Mouse (Mus musculus): ENCODE measurements around the gene Gtf3c4. TPM values are rescaled to one million over a fixed set of nuclear protein-coding genes. Genes with fewer than 3 reads are reported as not detected.
A peak's percentile ranks its signal among the peaks of the same experiment; 100 is the strongest.

Gtf3c4 gene
- 66.3 and 84.2 TPM in 2 replicates for total RNA-seq (2014; rRNA removed)
- 13.7 and 15.0 TPM in 2 replicates for polyA plus RNA-seq (2015; fragmentation: Nextera tagmentation; extraction: Ambion mirVana)

DNA sequence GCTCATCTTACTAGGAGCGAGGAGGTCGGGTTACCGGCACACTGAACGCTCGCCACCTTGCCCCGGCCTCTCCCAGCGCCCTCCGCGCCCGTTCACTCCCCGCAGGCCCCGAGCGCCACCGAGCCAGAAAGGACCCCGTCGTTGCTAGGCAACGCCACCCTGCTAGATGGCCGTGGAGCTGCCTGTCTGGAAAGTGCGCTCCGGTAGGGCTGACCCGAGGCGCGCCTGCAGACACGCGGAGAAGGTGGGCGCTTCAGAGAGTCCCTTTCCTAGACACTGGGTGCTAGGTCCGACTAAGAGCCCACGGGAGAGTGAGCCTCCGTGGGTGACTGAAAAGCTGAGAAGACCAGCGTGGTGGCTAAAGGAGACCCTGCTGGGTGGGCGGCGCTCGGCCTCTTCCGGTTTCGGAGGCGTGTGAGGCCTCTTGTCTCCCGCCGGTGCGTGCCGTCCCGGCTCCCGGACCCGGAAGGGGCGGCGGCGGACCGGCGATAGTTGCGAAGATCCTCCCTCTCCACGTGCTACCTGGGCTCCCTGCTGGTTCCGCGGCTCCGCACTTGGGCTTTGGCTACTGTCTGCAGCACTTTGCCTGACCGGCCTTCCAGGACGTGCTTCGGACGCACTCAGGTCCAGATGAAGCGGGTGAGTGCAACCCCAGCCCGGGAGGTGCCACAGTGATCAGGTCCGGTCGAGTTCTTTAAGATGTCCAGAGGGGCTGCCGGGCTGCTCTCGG is at the start of gene Gtf3c4, which contains the start of gene Ddx31:
Gene Gtf3c4 (minus strand): TSS at position 139 of the 730 bp plus-strand sequence.
Gene Ddx31 (plus strand): TSS at position 185 of the 730 bp plus-strand sequence.
- TF ChIP-seq CTCF (IDR thresholded peaks at IDR 0.05): no peak
- peak within 1 kb of the TSS; percentile 94 for H3K4me3 ChIP-seq (ENCODE audit: low read depth, low read length)
- DNase-seq (ENCODE audit: low spot score) (peak; percentile 95), ATAC-seq (ENCODE audit: low FRiP score) (peak; percentile 96)
- WGBS: 1% methylated on average over 58 of the region's 63 CpGs
- peaks cover 6% of the 10 kb centered on the region for H3K36me3 ChIP-seq (ENCODE audit: insufficient read depth, low read length)
- peaks cover 21% of the 10 kb centered on the region for H3K4me1 ChIP-seq (ENCODE audit: insufficient read depth, low read length)
- H3K9ac ChIP-seq (replicated peaks; ENCODE audit: low read length, poor library complexity, severe bottlenecking): peak within 1 kb of the TSS; percentile 82
- H3K27me3 ChIP-seq (ENCODE audit: insufficient read depth, low read length): no peaks in the 10 kb centered on the region
- peak within 1 kb of the TSS; percentile 96 for H3K4me2 ChIP-seq (ENCODE audit: low read depth, low read length, poor library complexity, severe bottlenecking)
- no peaks in the 10 kb centered on the region for H3K9me3 ChIP-seq (ENCODE audit: low read length)
- H3K27ac ChIP-seq (ENCODE audit: low read depth, low read length): peak within 1 kb of the TSS; percentile 79

DNA sequence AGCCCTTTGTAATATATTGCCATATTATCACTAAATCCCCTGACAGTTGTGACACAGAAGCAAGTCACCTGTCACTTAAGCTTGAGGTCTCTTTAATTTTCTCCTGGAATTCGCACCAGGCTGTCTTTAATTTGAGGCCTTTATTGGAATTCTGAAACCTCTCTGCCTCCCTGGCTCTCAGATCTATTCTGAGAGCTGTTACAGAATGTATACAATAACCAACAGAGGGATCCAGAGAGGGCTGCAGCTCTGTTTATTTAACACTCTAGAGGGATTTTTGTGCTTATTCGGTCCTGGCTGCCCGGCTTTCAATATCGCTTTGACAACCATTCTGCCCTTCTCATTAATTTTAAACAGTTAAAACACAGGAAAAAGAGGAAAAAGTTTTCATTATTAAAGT is 44.8 kb upstream of the Gtf3c4 start:
- ATAC-seq (ENCODE audit: low FRiP score): no peak
- WGBS: 31% methylated on average over 4 of the region's 4 CpGs
- no peaks in the 10 kb centered on the region for H3K27me3 ChIP-seq (ENCODE audit: insufficient read depth, low read length)
- no peak for DNase-seq (ENCODE audit: low spot score)
- H3K36me3 ChIP-seq (ENCODE audit: insufficient read depth, low read length): peaks cover 29% of the 10 kb centered on the region
- H3K27ac ChIP-seq (ENCODE audit: low read depth, low read length): no peak overlapping the region
- peak; percentile 10 for TF ChIP-seq CTCF (IDR thresholded peaks at IDR 0.05)
- H3K9ac ChIP-seq (replicated peaks; ENCODE audit: low read length, poor library complexity, severe bottlenecking): no peak overlapping the region
- H3K4me3 ChIP-seq (ENCODE audit: low read depth, low read length): no peak overlapping the region
- H3K9me3 ChIP-seq (ENCODE audit: low read length): no peaks in the 10 kb centered on the region
- H3K4me1 ChIP-seq (ENCODE audit: insufficient read depth, low read length): no peaks in the 10 kb centered on the region
- H3K4me2 ChIP-seq (ENCODE audit: low read depth, low read length, poor library complexity, severe bottlenecking): no peak overlapping the region

DNA sequence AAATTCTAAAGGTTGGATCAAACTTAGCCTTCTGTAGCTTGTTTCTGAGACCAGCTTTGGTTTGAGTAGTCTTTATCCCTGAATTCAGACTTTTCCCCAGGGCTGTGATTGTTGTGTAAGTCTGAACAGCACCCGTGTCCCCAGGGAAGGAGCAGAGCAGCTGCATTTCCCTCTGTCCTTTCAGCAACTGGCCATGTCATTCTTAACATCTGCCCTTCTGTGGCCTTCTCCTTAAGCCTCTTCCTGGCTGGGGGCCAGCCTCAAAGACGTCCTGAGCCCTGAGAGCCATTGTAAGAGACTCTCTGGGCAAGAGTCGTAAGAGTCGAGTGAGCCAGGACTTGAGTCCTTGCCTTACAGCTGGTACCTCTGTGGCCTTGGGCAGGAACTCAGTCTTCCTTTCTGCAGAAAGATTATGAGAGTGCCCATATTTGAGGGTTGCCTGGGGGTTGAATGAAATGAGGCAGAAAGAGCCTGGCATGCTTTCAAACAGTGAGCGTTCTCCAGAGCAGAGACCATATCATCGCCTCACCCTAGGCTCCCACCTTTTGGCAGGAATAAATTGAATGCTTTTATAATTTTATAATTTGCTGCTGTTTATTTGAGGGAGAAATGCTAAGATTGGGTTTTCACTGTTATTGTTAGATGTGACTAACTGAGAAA is 42.8 kb upstream of the Gtf3c4 start:
- Histone ChIP-seq H3K4me2 (ENCODE audit: low read depth, low read length, poor library complexity, severe bottlenecking) (no peak overlapping the region), H3K27me3 (ENCODE audit: insufficient read depth, low read length) (no peaks in the 10 kb centered on the region), H3K9me3 (ENCODE audit: low read length) (no peaks in the 10 kb centered on the region), H3K9ac (replicated peaks; ENCODE audit: low read length, poor library complexity, severe bottlenecking) (no peak overlapping the region), H3K27ac (ENCODE audit: low read depth, low read length) (no peak overlapping the region), H3K4me1 (ENCODE audit: insufficient read depth, low read length) (no peaks in the 10 kb centered on the region), H3K36me3 (ENCODE audit: insufficient read depth, low read length) (peaks cover 26% of the 10 kb centered on the region), H3K4me3 (ENCODE audit: low read depth, low read length) (no peak overlapping the region)
- DNase-seq (ENCODE audit: low spot score): peak; percentile 33
- WGBS: 38% methylated on average over 6 of the region's 6 CpGs
- TF ChIP-seq CTCF (IDR thresholded peaks at IDR 0.05): no peak
- ATAC-seq (ENCODE audit: low FRiP score): no peak

DNA sequence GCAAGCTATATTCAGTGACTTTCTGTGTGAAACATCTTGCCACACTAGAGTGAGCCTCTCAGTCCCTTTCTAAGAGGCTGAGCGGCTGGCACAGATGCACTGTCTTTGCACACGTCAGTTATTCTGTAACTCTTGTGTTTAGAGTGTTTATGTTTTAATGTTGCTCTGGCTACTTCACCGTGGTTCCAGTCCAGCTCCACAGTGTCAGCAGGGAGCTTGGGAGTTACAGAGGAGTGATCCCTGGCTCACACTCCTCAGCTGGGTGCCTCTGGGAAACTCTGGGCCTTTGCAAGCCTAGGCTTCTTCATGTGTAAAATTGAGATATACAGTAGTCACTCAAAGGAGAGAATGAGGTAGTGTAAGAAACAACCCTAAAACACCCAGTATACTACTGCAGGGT is 41.9 kb upstream of the Gtf3c4 start:
- Histone ChIP-seq H3K27me3 (ENCODE audit: insufficient read depth, low read length) (no peaks in the 10 kb centered on the region), H3K36me3 (ENCODE audit: insufficient read depth, low read length) (peaks cover 20% of the 10 kb centered on the region), H3K4me1 (ENCODE audit: insufficient read depth, low read length) (no peaks in the 10 kb centered on the region), H3K4me3 (ENCODE audit: low read depth, low read length) (no peak overlapping the region), H3K9ac (replicated peaks; ENCODE audit: low read length, poor library complexity, severe bottlenecking) (no peak overlapping the region), H3K9me3 (ENCODE audit: low read length) (no peaks in the 10 kb centered on the region), H3K4me2 (ENCODE audit: low read depth, low read length, poor library complexity, severe bottlenecking) (no peak overlapping the region), H3K27ac (ENCODE audit: low read depth, low read length) (no peak overlapping the region)
- no peak for ATAC-seq (ENCODE audit: low FRiP score)
- DNase-seq (ENCODE audit: low spot score): no peak
- WGBS: 79% methylated on average over 3 of the region's 3 CpGs
- no peak for TF ChIP-seq CTCF (IDR thresholded peaks at IDR 0.05)

DNA sequence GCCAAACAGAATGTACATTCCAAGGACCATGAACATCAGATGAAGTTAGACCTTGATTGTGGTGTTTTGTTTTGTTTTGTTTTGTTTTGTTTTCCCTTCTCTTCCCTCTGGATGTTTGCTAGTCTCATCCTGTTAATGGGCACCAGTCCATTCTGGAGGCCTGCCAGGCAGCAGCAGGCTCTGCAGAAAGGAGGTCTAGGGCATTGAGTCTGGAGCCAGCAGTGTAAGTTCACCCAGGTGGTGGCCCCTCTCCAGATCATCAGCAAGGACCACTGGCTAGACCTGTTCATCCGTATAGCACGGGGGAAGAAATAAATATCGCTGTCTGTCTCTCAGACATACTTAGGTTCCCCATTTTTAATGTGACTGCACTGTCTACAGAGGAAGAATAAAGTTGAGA is 41.1 kb upstream of the Gtf3c4 start:
- ATAC-seq (ENCODE audit: low FRiP score) (no peak), DNase-seq (ENCODE audit: low spot score) (peak; percentile 57)
- H3K9me3 ChIP-seq (ENCODE audit: low read length): no peaks in the 10 kb centered on the region
- no peaks in the 10 kb centered on the region for H3K27me3 ChIP-seq (ENCODE audit: insufficient read depth, low read length)
- WGBS: 90% methylated on average over 3 of the region's 3 CpGs
- TF ChIP-seq CTCF (IDR thresholded peaks at IDR 0.05): no peak
- H3K4me3 ChIP-seq (ENCODE audit: low read depth, low read length): no peak overlapping the region
- no peak overlapping the region for H3K4me2 ChIP-seq (ENCODE audit: low read depth, low read length, poor library complexity, severe bottlenecking)
- no peak overlapping the region for H3K9ac ChIP-seq (replicated peaks; ENCODE audit: low read length, poor library complexity, severe bottlenecking)
- no peaks in the 10 kb centered on the region for H3K4me1 ChIP-seq (ENCODE audit: insufficient read depth, low read length)
- peaks cover 16% of the 10 kb centered on the region for H3K36me3 ChIP-seq (ENCODE audit: insufficient read depth, low read length)
- H3K27ac ChIP-seq (ENCODE audit: low read depth, low read length): no peak overlapping the region

DNA sequence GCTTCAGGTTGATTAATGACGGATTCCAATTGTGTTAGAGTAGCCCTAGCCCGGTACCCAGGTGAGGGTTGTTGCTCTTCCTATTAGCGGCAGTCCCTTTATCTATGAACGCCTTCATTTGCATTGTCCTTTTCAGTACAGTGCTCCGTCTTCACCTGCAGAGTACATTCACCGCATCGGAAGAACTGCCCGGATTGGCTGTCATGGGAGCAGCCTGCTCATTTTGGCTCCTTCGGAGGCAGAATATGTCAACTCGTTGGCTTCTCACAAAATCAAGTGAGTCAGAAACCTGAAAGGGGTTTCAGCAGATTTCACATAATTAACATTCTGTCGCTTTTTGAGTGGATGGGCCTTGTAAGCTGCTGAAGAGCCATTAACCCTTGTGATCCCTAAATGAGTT is 35.4 kb upstream of the Gtf3c4 start:
- Histone ChIP-seq H3K9ac (replicated peaks; ENCODE audit: low read length, poor library complexity, severe bottlenecking) (no peak overlapping the region), H3K36me3 (ENCODE audit: insufficient read depth, low read length) (peaks cover 13% of the 10 kb centered on the region; the same call in 1 of the 2 replicates), H3K27me3 (ENCODE audit: insufficient read depth, low read length) (no peaks in the 10 kb centered on the region), H3K9me3 (ENCODE audit: low read length) (no peaks in the 10 kb centered on the region), H3K4me2 (ENCODE audit: low read depth, low read length, poor library complexity, severe bottlenecking) (no peak overlapping the region), H3K4me3 (ENCODE audit: low read depth, low read length) (no peak overlapping the region), H3K4me1 (ENCODE audit: insufficient read depth, low read length) (no peaks in the 10 kb centered on the region), H3K27ac (ENCODE audit: low read depth, low read length) (no peak overlapping the region)
- 78% methylated on average over 11 of the region's 11 CpGs for WGBS
- no peak for ATAC-seq (ENCODE audit: low FRiP score)
- no peak for DNase-seq (ENCODE audit: low spot score)
- no peak for TF ChIP-seq CTCF (IDR thresholded peaks at IDR 0.05)
